Mouse (Mus musculus): Measurements from ENCODE around the gene Auts2. TPM values are rescaled to one million over a fixed set of nuclear protein-coding genes. Genes with fewer than 3 reads are reported as not detected.

Gene Auts2
- polyA plus RNA-seq, 1 experiment from 2014 or later, result 4.9 TPM

GRCm38 (mm10) chr5:131575086-131575514 is 968.0 kb downstream of the Auts2 start:
- no peak overlapping the region for H3K4me3 ChIP-seq (ENCODE audit: low read depth, low read length)
- no peak overlapping the region for H3K9ac ChIP-seq (ENCODE audit: low read depth, low read length)
- 78% methylated on average over 5 of the region's 5 CpGs for WGBS
- no peak overlapping the region for H3K4me2 ChIP-seq (replicated peaks; ENCODE audit: low read depth)
- no peaks in the 10 kb centered on the region for H3K27me3 ChIP-seq (replicated peaks; ENCODE audit: control insufficient read depth, insufficient read depth, low read length)
- H3K27ac ChIP-seq (ENCODE audit: low read depth, low read length), result no peak overlapping the region
- 0 out of 2 replicates have a peak, but pooled peaks cover 5% of the 10 kb centered on the region for H3K4me1 ChIP-seq (replicated peaks; ENCODE audit: control insufficient read depth, insufficient read depth, low read length)
- no peaks in the 10 kb centered on the region for H3K9me3 ChIP-seq (ENCODE audit: control insufficient read depth)
- no peak for ATAC-seq
- TF ChIP-seq CTCF (IDR thresholded peaks at IDR 0.05; ENCODE audit: low read depth), result no peak
- no peaks in the 10 kb centered on the region for H3K36me3 ChIP-seq (ENCODE audit: control insufficient read depth, insufficient read depth)

GRCm38 (mm10) chr5:131574469-131575085 is 968.6 kb downstream of the Auts2 start:
- WGBS, result 89% methylated on average over 16 of the region's 16 CpGs
- Histone ChIP-seq H3K27ac (ENCODE audit: low read depth, low read length) (no peak overlapping the region), H3K9ac (ENCODE audit: low read depth, low read length) (no peak overlapping the region), H3K4me3 (ENCODE audit: low read depth, low read length) (no peak overlapping the region), H3K36me3 (ENCODE audit: control insufficient read depth, insufficient read depth) (no peaks in the 10 kb centered on the region), H3K4me1 (replicated peaks; ENCODE audit: control insufficient read depth, insufficient read depth, low read length) (0 out of 2 replicates have a peak, but pooled peaks cover 5% of the 10 kb centered on the region), H3K27me3 (replicated peaks; ENCODE audit: control insufficient read depth, insufficient read depth, low read length) (no peaks in the 10 kb centered on the region), H3K9me3 (ENCODE audit: control insufficient read depth) (no peaks in the 10 kb centered on the region), H3K4me2 (replicated peaks; ENCODE audit: low read depth) (no peak overlapping the region)
- TF ChIP-seq CTCF (IDR thresholded peaks at IDR 0.05; ENCODE audit: low read depth), result no peak
- no peak for ATAC-seq

- Histone ChIP-seq H3K27ac (ENCODE audit: low read depth, low read length) (no peak overlapping the region), H3K4me1 (replicated peaks; ENCODE audit: control insufficient read depth, insufficient read depth, low read length) (0 out of 2 replicates have a peak, but pooled peaks cover 5% of the 10 kb centered on the region), H3K27me3 (replicated peaks; ENCODE audit: control insufficient read depth, insufficient read depth, low read length) (no peaks in the 10 kb centered on the region), H3K36me3 (ENCODE audit: control insufficient read depth, insufficient read depth) (no peaks in the 10 kb centered on the region), H3K9ac (ENCODE audit: low read depth, low read length) (no peak overlapping the region), H3K9me3 (ENCODE audit: control insufficient read depth) (no peaks in the 10 kb centered on the region), H3K4me3 (ENCODE audit: low read depth, low read length) (no peak overlapping the region), H3K4me2 (replicated peaks; ENCODE audit: low read depth) (no peak overlapping the region)
- WGBS, result 58% methylated on average over 18 of the region's 18 CpGs
- no peak for TF ChIP-seq CTCF (IDR thresholded peaks at IDR 0.05; ENCODE audit: low read depth)
- ATAC-seq, result peak; percentile 91
These were observed 969.6 kb downstream of the Auts2 start for GRCm38 (mm10) chr5:131573296-131574177.

- H3K36me3 ChIP-seq (ENCODE audit: control insufficient read depth, insufficient read depth), result no peaks in the 10 kb centered on the region
- peak; percentile 56; the same call in 1 of the 2 replicates for ATAC-seq
- no peak overlapping the region for H3K9ac ChIP-seq (ENCODE audit: low read depth, low read length)
- no peak overlapping the region for H3K4me2 ChIP-seq (replicated peaks; ENCODE audit: low read depth)
- no peaks in the 10 kb centered on the region for H3K9me3 ChIP-seq (ENCODE audit: control insufficient read depth)
- H3K27ac ChIP-seq (ENCODE audit: low read depth, low read length), result no peak overlapping the region
- TF ChIP-seq CTCF (IDR thresholded peaks at IDR 0.05; ENCODE audit: low read depth), result no peak
- 32% methylated on average over 6 of the region's 6 CpGs for WGBS
- no peaks in the 10 kb centered on the region for H3K4me1 ChIP-seq (replicated peaks; ENCODE audit: control insufficient read depth, insufficient read depth, low read length)
- H3K27me3 ChIP-seq (replicated peaks; ENCODE audit: control insufficient read depth, insufficient read depth, low read length), result no peaks in the 10 kb centered on the region
- no peak overlapping the region for H3K4me3 ChIP-seq (ENCODE audit: low read depth, low read length)
These were observed 977.1 kb downstream of the Auts2 start for GRCm38 (mm10) chr5:131566032-131566431.

GRCm38 (mm10) chr5:131563630-131564252 is 979.4 kb downstream of the Auts2 start:
- Histone ChIP-seq H3K36me3 (ENCODE audit: control insufficient read depth, insufficient read depth) (no peaks in the 10 kb centered on the region), H3K4me2 (replicated peaks; ENCODE audit: low read depth) (no peak overlapping the region), H3K9me3 (ENCODE audit: control insufficient read depth) (no peaks in the 10 kb centered on the region), H3K27me3 (replicated peaks; ENCODE audit: control insufficient read depth, insufficient read depth, low read length) (no peaks in the 10 kb centered on the region), H3K27ac (ENCODE audit: low read depth, low read length) (no peak overlapping the region), H3K9ac (ENCODE audit: low read depth, low read length) (no peak overlapping the region), H3K4me1 (replicated peaks; ENCODE audit: control insufficient read depth, insufficient read depth, low read length) (no peaks in the 10 kb centered on the region), H3K4me3 (ENCODE audit: low read depth, low read length) (no peak overlapping the region)
- 95% methylated on average over 5 of the region's 5 CpGs for WGBS
- no peak for TF ChIP-seq CTCF (IDR thresholded peaks at IDR 0.05; ENCODE audit: low read depth)
- ATAC-seq, result no peak
